Mouse (Mus musculus): ENCODE measurements around the gene Wnt7a.

The Wnt7a gene

GRCm38 (mm10) chr6:91410961-91411368, at the start of gene Wnt7a:
TSS of gene Wnt7a (minus strand) at chr6:91411363.
- no peak for DNase-seq (ENCODE audit: low spot score)

- DNase-seq (ENCODE audit: low spot score), result no peak
These were observed 48.3 kb upstream of the Wnt7a start for GRCm38 (mm10) chr6:91459471-91459870.

DNA sequence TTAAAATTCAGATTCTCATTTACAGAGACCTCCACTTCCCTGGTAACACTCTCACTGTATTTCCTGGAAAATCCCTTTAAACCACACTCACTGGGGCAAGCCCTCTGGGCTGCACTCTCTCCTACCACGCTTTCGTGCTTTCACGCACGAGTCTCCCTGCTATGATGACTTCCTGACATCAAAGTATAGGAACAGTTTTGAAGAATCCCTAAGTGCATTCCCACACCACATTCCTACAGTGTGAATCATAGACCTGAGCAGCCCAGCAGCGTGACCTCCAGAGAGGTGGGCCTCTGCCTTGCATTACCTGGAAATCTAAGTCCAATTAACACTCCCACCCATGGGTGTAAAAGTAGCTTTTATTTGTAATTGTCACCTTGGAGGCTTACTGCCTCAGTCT, 43.4 kb upstream of the Wnt7a start:
- no peak for DNase-seq (ENCODE audit: low spot score)

GRCm38 (mm10) chr6:91452056-91452455, 40.9 kb upstream of the Wnt7a start:
- DNase-seq (ENCODE audit: low spot score), result no peak

GRCm38 (mm10) chr6:91449472-91450225, 38.5 kb upstream of the Wnt7a start:
- no peak for DNase-seq (ENCODE audit: low spot score)

DNA sequence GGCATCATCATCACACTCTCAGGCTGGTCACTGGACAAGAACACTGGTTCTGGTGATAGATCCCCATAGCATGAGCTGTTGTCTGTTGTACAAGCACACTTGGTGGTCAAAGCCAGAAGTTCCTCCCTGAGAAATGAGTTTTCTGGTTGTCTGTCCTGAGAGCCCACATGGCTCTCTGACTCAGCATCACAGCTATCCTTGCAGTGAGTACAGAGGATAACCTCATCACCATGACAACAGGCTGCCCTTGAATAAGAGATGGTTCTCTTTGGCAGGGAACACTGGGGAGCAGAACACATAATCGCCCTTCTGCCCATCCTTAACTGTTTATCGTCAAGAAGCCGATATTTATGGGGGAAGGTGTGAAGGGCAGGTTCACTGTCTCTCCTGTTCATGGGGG, 34.2 kb upstream of the Wnt7a start:
- no peak for DNase-seq (ENCODE audit: low spot score)

DNA sequence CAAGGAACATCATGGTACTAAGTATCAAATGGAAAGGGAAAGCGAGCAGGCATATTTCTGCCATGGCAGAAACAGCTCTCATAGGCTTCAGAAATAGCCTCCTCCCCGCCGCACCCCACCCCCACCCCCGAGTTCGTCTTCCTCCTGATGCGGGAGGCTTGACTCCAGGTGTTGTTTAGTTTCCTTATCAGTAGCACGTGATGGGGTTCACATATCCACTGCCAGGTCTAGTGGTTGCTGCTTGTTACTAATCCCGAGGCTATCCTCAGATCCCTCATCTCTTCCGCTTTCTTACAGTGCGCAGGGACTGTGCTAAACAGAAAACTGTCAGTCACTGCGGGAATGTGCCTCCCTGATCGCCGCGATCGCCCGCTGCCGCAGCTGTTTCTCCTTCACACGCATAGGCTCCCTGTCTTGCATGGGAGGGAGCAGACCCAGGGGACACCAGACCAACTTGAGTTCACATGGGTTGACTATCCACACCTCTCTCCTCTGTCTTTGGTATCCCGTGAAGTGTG, 30.0 kb upstream of the Wnt7a start:
- DNase-seq (ENCODE audit: low spot score), result no peak

DNA sequence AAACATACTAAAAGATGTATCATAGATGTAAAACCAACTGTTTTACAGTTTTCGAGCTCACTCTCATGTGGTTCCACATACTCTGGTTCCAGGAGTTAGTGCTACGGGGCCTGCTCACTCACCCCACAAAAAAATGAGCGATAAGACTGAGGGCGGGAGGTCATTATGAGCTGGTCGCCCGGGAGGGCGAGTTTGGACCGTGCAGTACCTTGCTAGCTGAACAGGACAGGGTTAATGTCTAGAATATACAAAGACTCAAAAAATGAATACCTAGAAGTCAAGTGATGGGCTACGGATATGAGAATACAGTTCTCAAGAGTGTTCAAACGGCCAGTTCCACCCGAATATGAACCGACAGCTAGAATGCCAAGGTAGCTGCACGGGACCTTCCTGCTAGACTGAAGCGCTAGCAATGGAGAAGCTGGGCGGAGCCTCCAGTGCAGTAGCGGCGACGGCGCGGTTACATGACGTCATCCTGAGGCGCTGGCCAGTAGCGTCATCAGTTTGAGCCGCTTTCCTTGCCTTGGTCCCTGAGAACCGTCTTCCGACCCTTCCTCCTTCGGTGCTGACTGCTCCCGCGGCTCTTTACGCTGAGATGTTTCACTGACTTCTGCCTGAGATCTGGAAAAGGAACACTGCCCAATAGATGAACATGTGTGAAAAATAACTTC, 29.4 kb upstream of the Wnt7a start:
- DNase-seq (ENCODE audit: low spot score), result peak; percentile 96

- no peak for DNase-seq (ENCODE audit: low spot score)
These were observed 13.0 kb upstream of the Wnt7a start for GRCm38 (mm10) chr6:91424151-91424550.

DNA sequence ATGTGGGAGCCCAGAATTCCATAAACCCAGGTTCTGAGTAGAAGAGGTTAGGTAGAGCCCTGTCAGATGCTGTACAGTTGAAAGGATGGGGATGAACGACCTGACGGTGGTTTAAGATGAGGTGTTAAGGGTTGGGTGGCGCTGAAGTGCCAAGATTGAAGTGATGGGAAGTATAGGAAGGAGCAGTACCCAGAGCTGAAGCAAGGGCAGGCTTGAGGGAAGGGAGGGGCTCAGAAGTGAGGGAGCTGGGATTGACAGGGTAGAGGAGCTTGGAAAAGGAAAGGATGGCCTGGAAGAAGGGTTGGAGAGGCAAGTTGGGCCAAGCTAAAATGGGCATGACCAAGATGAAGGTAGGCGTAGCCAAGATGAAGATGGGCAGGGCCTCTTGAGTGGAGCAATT, 10.5 kb upstream of the Wnt7a start:
- no peak for DNase-seq (ENCODE audit: low spot score)

GRCm38 (mm10) chr6:91417291-91417845, 6.2 kb upstream of the Wnt7a start:
- no peak for DNase-seq (ENCODE audit: low spot score)

DNA sequence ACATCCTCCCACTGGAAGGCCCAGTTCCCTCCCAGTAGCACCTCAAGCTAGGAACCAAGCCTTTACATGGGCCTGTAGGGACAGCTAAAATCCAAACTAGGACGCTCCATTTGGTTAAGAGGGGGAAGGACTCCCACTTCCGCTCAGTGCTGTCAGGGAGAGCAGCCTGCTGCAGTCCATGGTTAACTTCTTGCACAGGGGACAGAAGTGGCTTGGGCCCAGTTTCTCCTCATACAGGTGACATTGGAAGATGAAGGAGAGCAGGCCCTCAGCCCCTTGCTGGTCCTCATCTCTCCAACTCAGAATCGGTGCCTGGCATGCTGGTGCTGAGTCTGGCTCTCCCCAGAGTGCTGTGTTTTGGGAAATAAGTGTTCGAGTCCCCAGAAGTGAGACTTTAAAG, 5.0 kb upstream of the Wnt7a start:
- no peak for DNase-seq (ENCODE audit: low spot score)

DNA sequence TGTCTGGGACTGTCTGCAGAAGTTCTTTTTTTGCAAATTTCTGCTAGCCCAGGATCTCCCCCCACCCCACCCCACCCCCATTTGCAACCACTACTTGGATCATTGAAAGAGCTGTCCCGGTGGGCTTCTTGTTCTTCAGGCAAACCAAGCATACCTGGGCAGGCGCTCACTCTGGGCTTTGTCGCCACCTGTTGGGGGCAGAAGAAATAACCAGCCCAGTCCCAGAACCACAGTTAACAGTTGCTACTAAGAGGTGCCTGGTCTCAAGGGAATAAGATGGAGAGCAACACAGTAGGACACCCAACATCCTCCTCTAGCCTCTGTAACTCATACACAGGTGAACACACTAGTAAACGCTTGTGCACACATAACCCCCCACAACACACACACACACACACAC, 3.7 kb upstream of the Wnt7a start:
- no peak for DNase-seq (ENCODE audit: low spot score)

- DNase-seq (ENCODE audit: low spot score), result peak; percentile 42
These were observed 312 bp upstream of the Wnt7a start for GRCm38 (mm10) chr6:91411369-91411981.

DNA sequence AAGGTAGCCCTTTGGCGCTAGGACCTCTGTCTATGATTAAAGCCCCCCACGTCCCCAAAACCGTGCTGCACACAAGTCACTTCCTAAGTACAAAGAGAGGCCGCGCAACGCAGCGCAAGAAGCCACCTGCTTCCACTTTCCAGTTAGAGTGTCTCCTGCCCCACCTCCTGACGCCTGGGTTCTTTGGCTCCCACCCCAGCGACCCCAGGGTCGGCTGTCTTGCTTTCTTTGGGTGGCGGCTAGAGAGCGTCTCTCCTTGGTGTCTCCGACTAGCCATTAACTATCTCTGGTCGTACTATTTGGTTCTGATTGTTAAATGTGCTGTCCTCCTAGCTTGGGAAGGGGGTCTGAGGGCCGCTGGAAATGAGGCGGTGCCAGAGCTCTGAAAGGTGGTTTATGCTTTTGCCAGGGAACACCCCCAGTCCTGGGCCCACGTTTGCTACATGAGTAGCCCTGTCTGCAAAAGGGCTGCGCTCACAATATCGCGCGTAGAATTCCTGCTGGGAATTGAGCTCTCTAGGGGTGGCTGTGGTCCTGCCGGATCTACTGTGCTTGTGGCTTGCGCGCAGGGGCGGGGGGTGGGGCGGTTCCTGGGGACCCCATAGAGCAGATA, 889 bp downstream of the Wnt7a start:
- no peak for DNase-seq (ENCODE audit: low spot score)

DNA sequence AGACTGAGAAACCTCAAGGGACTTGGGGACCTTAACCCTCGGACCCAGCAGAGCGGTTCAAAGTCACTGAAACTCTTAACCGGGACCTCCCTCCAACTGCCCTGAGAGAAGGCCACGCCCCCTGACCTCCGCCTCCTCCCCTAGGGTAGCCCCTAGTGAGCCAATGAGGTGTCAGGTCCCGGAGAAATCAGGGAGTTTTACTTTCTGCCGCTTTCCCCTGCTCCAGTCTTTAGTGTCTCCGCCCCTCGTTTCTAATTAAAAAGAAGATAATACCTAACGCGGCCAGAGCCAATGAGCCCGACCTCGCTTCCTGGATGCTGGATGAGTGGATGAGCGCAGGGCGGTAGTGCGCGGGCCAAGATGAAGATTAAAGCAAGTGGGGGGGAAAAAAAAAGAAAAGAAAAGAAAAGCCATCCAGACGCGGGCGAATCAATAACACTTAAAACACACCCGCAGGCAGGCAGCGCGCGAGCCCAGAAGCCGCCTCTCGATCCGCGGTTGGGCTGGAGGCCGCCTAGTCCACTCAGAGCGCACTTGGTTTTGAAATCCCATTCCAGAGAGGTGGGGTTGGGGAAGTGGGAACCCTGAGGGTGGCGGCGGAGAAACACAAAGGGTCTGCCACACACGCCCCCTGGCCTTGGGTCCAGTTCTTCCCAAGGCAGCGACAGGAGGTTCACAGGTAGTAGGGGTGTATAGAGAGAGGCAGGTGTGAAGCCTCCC, 1.6 kb downstream of the Wnt7a start:
- DNase-seq (ENCODE audit: low spot score), result peak; percentile 35

GRCm38 (mm10) chr6:91408616-91409015, 2.5 kb downstream of the Wnt7a start:
- DNase-seq (ENCODE audit: low spot score), result no peak

GRCm38 (mm10) chr6:91401591-91401990, 9.6 kb downstream of the Wnt7a start:
- no peak for DNase-seq (ENCODE audit: low spot score)

DNA sequence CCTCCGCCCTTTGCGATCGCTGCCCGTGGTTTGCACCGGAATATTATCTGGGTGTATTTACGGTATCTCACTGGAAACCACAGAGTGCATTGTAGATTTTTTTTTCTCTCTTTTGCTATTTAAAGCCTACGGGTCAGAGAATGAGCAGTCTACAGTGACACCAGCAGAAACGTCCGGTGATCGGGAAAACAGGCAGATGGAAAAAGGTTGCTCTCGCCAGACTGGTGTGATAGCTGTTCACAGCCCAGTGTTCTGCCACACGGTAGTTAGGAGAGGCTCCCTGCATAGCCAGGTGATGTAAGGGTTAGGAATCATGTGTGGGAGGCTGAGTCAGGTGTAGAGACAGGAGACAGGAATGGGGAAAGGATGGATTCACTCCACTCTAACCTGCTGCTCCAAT, 10.6 kb downstream of the Wnt7a start:
- no peak for DNase-seq (ENCODE audit: low spot score)

- DNase-seq (ENCODE audit: low spot score), result no peak
These were observed 18.5 kb downstream of the Wnt7a start for GRCm38 (mm10) chr6:91392475-91393174.

- DNase-seq (ENCODE audit: low spot score), result no peak
These were observed 22.0 kb downstream of the Wnt7a start for GRCm38 (mm10) chr6:91389141-91389540.

All from testis, postnatal 14 days (tissue).